Mouse (Mus musculus) spleen, adult 2 months (tissue): ENCODE results near the gene Pbx1. TPM values are rescaled to one million over a fixed set of nuclear protein-coding genes. Genes with fewer than 3 reads are reported as not detected.

Experiments used
- DNase-seq, 2 experiments: peaks; one replicate each; pipeline versions ENCODE4 v3.0.0 to v3.0.0-alpha.2; 2012 to 2021; ENCODE audit warnings: low spot score in 2 of 2, low read depth in 1 of 2
- H3K27ac ChIP-seq: fragments of 200-500 bp; 2 replicates; pipeline ENCODE4 v1.5.1; 2012; ENCODE audit warnings: low read length, inconsistent platforms; ENCODE audit not compliant: insufficient read depth
- H3K27me3 ChIP-seq: fragments of 200-500 bp; 2 replicates; pipeline ENCODE4 v1.6.1; 2012; ENCODE audit warnings: mild to moderate bottlenecking, moderate library complexity, low read length, inconsistent platforms; ENCODE audit not compliant: control insufficient read depth, insufficient read depth
- H3K36me3 ChIP-seq: fragments of 200-500 bp; 2 replicates; pipeline ENCODE4 v1.6.1; 2012; ENCODE audit warnings: mild to moderate bottlenecking, low read length, inconsistent platforms; ENCODE audit not compliant: control insufficient read depth, insufficient read depth
- H3K4me1 ChIP-seq: fragments of 200-500 bp; 2 replicates; pipeline ENCODE4 v1.6.1; 2011; ENCODE audit warnings: inconsistent platforms; ENCODE audit not compliant: control insufficient read depth, insufficient read depth, insufficient read length
- H3K4me3 ChIP-seq: fragments of 200-500 bp; 2 replicates; pipeline ENCODE4 v1.5.1; 2011; ENCODE audit warnings: mild to moderate bottlenecking, inconsistent platforms; ENCODE audit not compliant: insufficient read depth, insufficient read length; ENCODE audit errors: extremely low read depth
- CTCF ChIP-seq: fragments of 200-500 bp; IDR thresholded peaks from 2 replicates; pipeline ENCODE4 v1.5.1; 2011; ENCODE audit warnings: mild to moderate bottlenecking, inconsistent platforms; ENCODE audit not compliant: insufficient read depth, insufficient read length, insufficient replicate concordance; ENCODE audit errors: extremely low read depth
- POLR2A ChIP-seq: fragments of 200-500 bp; IDR thresholded peaks from 2 replicates; pipeline ENCODE4 v1.6.1; 2011; ENCODE audit warnings: low read depth, low read length, inconsistent platforms
- WGBS: fragments of 180-500 bp; shearing (Covaris S2); methylation state at CpG from one replicate; pipeline ENCODE4 v1.1.7; 2018; 5-methylcytosine and 5-hydroxymethylcytosine counted together
- polyA plus RNA-seq: library from polyadenylated mRNA; depleted of rRNA; stranded (reverse); fragments of >200 nt; gene quantifications from 2 replicates; pipeline ENCODE4 v1.2.3, GENCODE M21; 2012

Pbx1 gene
- polyA plus RNA-seq, 1 experiment = 9.2 TPM

GRCm38 (mm10) chr1:168293673-168294072, 138.4 kb downstream of the Pbx1 start:
- DNase-seq = no peak
- WGBS = 94% methylated on average over 1 of the region's 1 CpGs
- Histone ChIP-seq H3K27me3 (no peaks in the 10 kb centered on the region), H3K27ac (no peak overlapping the region), H3K4me1 (peaks cover 3% of the 10 kb centered on the region), H3K4me3 (no peak overlapping the region), H3K36me3 (no peaks in the 10 kb centered on the region)
- TF ChIP-seq CTCF = no peak
- no peak for TF ChIP-seq POLR2A

- WGBS = 82% methylated on average over 9 of the region's 9 CpGs
- Histone ChIP-seq H3K4me3 (no peak overlapping the region), H3K4me1 (peaks cover 3% of the 10 kb centered on the region), H3K27me3 (no peaks in the 10 kb centered on the region), H3K36me3 (no peaks in the 10 kb centered on the region), H3K27ac (no peak overlapping the region)
- no peak for DNase-seq
- TF ChIP-seq POLR2A (no peak), CTCF (no peak)
These were observed 140.0 kb downstream of the Pbx1 start for GRCm38 (mm10) chr1:168292106-168292505.

GRCm38 (mm10) chr1:168291643-168292040, 140.4 kb downstream of the Pbx1 start:
- no peak for DNase-seq

GRCm38 (mm10) chr1:168291001-168291642, 140.9 kb downstream of the Pbx1 start:
- TF ChIP-seq POLR2A (no peak), CTCF (no peak)
- Histone ChIP-seq H3K4me1 (peaks cover 3% of the 10 kb centered on the region), H3K27me3 (no peaks in the 10 kb centered on the region), H3K4me3 (no peak overlapping the region), H3K27ac (no peak overlapping the region), H3K36me3 (no peaks in the 10 kb centered on the region)
- 71% methylated on average over 11 of the region's 11 CpGs for WGBS
- DNase-seq = no peak

More at GRCm38 (mm10) chr1:168291643-168292040, 140.4 kb downstream of the Pbx1 start:
- Histone ChIP-seq H3K27ac (no peak overlapping the region), H3K27me3 (no peaks in the 10 kb centered on the region), H3K36me3 (no peaks in the 10 kb centered on the region), H3K4me1 (peaks cover 3% of the 10 kb centered on the region), H3K4me3 (no peak overlapping the region)
- TF ChIP-seq POLR2A (no peak), CTCF (no peak)
- 95% methylated on average over 6 of the region's 6 CpGs for WGBS

GRCm38 (mm10) chr1:168290236-168290985, 141.7 kb downstream of the Pbx1 start:
- Histone ChIP-seq H3K4me1 (peaks cover 3% of the 10 kb centered on the region), H3K4me3 (no peak overlapping the region), H3K27me3 (no peaks in the 10 kb centered on the region), H3K27ac (no peak overlapping the region), H3K36me3 (no peaks in the 10 kb centered on the region)
- no peak for TF ChIP-seq POLR2A
- no peak for TF ChIP-seq CTCF
- WGBS = 79% methylated on average over 8 of the region's 8 CpGs
- no peak for DNase-seq

- 85% methylated on average over 10 of the region's 10 CpGs for WGBS
- Histone ChIP-seq H3K27me3 (no peaks in the 10 kb centered on the region), H3K27ac (no peak overlapping the region), H3K36me3 (no peaks in the 10 kb centered on the region), H3K4me3 (no peak overlapping the region), H3K4me1 (peaks cover 3% of the 10 kb centered on the region)
- TF ChIP-seq CTCF (no peak), POLR2A (no peak)
- DNase-seq = no peak
These were observed 143.1 kb downstream of the Pbx1 start for GRCm38 (mm10) chr1:168288891-168289545.
